Mouse (Mus musculus): ENCODE data around the gene Cyp2d9.

DNA sequence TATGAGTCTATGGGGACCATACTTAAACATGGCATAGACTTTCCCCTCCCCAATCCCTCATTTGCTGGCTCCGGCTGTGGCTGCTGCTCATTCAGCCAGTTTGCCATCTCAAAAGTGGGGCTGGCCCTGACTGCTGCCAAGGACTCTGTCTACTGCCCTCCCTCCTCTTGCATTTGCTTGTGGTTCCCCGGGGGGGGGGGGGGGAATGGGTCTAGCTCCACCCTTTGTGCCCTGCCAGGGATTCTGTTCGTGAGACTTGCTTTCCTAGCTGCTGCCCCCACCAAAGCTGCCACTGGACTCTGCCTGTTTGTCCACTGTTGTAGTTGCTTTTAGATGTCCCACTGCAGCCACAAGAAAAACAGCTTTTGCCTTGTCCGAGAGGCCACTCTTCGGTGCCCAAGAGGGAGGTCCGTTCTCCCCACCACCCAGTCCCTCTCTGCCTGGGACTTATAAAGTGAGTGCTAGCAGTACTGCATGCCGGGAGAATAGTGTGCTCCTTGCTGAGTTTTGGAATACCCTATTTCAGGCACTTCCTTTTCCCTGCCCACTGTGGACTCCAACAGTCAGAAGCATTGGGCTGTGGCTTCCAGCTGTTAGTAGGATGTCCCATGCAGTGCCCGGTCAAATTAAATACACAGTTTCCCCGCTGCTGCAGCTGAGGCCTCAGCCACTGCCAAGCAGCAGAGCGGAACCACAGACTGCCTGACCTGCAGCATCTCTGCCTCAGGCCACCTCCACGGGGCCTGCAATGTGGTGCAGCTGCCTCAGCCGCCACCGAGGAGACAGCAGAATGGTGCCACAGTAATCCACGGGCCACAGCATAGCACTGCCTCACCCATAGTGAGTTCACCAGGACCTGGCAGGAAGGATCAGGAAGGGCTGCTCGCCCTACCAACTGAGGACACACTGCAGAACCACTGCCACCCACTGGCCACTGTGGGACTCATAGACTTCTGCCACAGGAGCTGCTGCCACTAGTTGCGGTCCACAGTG is 16.1 kb upstream of the Cyp2d9 start:
- TF ChIP-seq POLR2A (IDR thresholded peaks at IDR 0.05; ENCODE audit: low read depth, low read length) (no peak; the same call in 1 of the 2 replicates), CTCF (IDR thresholded peaks at IDR 0.05; ENCODE audit: borderline replicate concordance, insufficient read depth, low read length) (peak; percentile 93)
